Mouse (Mus musculus): ENCODE data around the gene Ttyh2. TPM values are rescaled to one million over a fixed set of nuclear protein-coding genes. Genes with fewer than 3 reads are reported as not detected.
A peak's percentile ranks its signal among the peaks of the same experiment; 100 is the strongest.
"Not testable (repeated sequence)": the region's sequence is repeated elsewhere in the genome, so short reads cannot be mapped to it uniquely, and the experiment has no call there.

The Ttyh2 gene
- polyA plus RNA-seq, 1 experiment = 12.4 TPM

DNA sequence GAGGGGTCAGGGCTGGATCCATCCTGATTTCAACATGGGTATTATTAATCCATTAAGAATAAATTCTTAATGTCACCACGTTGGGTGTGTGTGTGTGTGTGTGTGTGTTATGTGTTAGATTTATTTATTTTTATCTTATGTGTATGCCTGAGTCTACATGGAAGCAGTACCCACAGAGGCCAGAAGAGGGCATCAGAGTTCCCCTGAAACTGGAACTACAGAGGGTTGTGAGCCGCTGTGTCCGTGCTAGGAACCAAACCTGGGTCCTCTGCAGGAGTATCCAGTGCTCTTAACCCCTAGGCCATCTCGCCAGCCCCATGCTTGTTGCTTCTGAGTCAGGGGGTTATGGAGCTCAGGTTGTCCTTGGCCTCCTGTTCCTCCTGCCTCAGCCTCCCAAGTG is 25.7 kb upstream of the Ttyh2 start:
- Histone ChIP-seq H3K4me3 (ENCODE audit: insufficient read depth, low read depth, low read length) (no peak overlapping the region), H3K27ac (replicated peaks; ENCODE audit: low read depth, low read length) (no peak overlapping the region), H3K4me1 (ENCODE audit: control insufficient read depth, insufficient read depth, insufficient read length, low read length) (no peaks in the 10 kb centered on the region)

DNA sequence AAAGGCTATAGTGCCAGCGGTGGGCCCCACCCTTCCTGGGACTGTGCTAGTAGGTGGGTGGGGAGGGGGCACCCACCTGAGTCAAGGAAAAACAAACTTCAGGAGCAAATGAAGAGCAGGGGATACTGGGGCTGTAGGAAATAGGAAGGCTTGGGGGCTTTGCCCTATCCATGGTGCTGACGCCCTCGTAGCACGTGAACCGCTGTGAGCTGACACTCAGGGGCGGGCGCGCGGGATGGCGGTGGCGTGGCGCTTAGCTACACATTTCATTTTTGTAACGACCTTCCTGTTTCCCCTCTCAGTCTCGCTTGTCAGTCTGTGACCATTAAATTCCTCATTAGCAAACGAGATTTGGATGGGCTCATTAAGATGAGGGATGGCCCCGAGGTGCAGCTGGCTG is 22.7 kb upstream of the Ttyh2 start:
- no peak overlapping the region for H3K4me3 ChIP-seq (ENCODE audit: insufficient read depth, low read depth, low read length)
- no peaks in the 10 kb centered on the region for H3K4me1 ChIP-seq (ENCODE audit: control insufficient read depth, insufficient read depth, insufficient read length, low read length)
- no peak overlapping the region for H3K27ac ChIP-seq (replicated peaks; ENCODE audit: low read depth, low read length)

DNA sequence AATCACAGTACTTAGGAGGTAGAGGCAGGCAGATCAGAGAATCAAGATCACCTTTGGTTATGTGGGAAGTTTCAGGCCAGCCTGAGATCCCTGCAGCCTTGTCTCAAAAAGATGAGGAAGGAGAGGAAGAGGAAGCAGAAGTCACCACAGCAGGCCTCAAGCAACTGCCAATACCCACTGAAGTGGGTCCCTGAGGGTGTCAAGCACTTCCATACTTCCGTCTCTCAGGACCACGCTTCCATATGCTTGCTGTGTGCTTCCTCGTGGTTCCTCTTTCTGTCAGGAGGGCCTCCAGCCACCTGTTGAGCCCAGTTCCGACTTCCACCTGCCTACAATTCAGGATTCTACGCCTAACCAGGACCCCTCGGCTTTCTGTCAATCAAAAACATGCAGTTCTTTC is 21.6 kb upstream of the Ttyh2 start:
- Histone ChIP-seq H3K4me3 (ENCODE audit: insufficient read depth, low read depth, low read length) (no peak overlapping the region), H3K27ac (replicated peaks; ENCODE audit: low read depth, low read length) (no peak overlapping the region), H3K4me1 (ENCODE audit: control insufficient read depth, insufficient read depth, insufficient read length, low read length) (no peaks in the 10 kb centered on the region)

DNA sequence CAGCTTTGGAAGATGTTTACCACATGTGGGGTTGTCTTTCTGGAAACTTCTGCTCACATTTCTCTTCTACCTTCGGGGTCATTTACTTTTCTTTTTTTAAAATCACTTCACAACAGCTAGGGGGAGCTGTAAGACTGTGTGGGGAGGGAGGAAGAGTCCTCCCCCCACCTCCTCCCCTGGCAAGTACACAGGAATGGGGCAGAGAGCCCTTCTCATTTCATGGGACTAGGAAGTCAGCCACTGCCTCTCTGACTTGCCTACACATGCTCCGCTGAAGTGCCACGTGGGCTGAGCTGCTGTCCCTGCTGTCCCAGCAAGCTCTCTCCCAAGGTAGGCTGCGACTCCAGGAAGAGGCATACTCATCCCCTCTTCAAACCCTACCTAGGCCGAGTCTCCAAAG is 20.7 kb upstream of the Ttyh2 start:
- Histone ChIP-seq H3K4me3 (ENCODE audit: insufficient read depth, low read depth, low read length) (no peak overlapping the region), H3K4me1 (ENCODE audit: control insufficient read depth, insufficient read depth, insufficient read length, low read length) (no peaks in the 10 kb centered on the region), H3K27ac (replicated peaks; ENCODE audit: low read depth, low read length) (no peak overlapping the region)

DNA sequence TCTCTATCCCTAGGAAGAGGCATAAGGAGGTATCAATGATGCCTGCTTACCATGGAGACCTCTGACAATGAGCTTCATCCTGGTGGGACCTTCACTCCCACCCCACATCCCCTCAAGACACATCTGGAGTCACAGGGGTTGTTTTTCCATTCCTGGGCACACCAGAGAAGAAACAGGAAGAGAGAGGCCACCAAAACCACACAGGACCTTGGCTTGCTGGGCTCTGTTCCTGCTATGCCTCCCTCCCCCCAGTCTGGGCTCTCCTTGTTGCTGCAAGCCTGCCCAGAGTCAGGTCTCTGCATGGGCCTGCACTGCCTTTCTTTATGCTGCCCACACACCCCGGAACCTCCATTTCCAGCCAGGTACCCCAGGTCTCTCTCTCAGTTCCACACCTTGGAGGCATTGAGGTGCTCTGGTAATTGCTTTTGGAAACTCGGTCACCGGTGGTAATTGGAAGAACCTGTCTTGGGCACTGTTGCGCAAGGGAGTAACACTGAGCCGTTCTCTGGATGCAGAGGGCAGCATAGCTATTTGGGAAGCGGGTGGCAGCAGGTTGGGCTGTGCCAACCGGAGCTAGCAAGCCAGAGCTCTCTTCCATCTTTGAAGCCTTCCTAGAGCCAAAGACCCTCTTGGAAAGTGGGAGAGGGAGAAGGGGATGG is 19.8 kb upstream of the Ttyh2 start:
- no peak overlapping the region for H3K27ac ChIP-seq (replicated peaks; ENCODE audit: low read depth, low read length)
- H3K4me3 ChIP-seq (ENCODE audit: insufficient read depth, low read depth, low read length) = no peak overlapping the region
- no peaks in the 10 kb centered on the region for H3K4me1 ChIP-seq (ENCODE audit: control insufficient read depth, insufficient read depth, insufficient read length, low read length)

DNA sequence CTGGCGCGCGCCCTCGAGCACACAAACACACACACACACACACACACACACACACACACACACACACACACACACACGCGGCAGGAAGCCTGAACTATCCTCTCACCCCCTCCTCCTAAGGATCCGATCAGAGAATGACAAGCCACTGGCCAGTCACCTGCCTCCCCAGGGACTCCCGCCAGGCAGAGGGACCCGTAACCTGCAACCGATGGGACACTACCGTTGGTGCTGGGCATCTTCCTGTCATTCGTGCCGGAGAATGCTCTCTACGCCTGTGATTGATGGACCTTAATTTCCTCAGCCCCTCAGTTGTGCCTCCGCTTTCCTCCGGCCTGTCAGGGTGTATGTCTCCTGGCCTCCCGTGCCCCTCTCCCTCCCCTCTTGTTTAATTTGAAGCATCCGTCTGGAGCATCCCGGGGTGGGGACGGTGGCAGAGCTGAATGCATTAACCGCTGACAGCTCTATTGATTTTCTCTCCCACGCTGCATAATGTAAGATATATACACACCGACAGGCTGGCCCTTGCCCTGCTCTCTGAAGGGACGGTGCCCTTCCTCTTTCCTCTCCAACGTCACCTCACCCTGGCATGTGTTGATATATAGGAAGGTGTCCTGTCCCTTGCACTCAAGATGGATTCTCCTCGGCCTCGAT is 18.1 kb upstream of the Ttyh2 start:
- no peak overlapping the region for H3K4me3 ChIP-seq (ENCODE audit: insufficient read depth, low read depth, low read length)
- no peak overlapping the region for H3K27ac ChIP-seq (replicated peaks; ENCODE audit: low read depth, low read length)
- no peaks in the 10 kb centered on the region for H3K4me1 ChIP-seq (ENCODE audit: control insufficient read depth, insufficient read depth, insufficient read length, low read length)

DNA sequence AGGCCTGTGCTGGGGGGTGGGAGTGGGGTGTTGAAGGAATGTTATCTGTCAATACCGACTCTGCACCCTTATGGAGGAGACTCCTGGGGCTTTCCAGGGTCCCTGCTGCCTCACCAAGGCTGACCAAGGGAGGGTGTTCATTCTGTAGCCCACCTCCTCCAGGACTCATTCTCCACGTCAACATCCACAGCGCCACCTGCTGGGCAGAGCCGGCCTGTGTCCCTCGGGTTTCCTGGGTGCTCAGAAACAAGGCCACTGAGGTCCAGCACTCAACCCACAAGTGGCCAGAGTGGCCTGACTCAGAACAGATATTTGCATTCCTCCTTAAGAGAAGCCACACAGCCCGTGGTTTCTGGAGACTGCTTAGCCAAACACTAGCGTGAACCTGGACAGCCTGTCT is 17.5 kb upstream of the Ttyh2 start:
- Histone ChIP-seq H3K4me1 (ENCODE audit: control insufficient read depth, insufficient read depth, insufficient read length, low read length) (no peaks in the 10 kb centered on the region), H3K4me3 (ENCODE audit: insufficient read depth, low read depth, low read length) (no peak overlapping the region), H3K27ac (replicated peaks; ENCODE audit: low read depth, low read length) (no peak overlapping the region)

DNA sequence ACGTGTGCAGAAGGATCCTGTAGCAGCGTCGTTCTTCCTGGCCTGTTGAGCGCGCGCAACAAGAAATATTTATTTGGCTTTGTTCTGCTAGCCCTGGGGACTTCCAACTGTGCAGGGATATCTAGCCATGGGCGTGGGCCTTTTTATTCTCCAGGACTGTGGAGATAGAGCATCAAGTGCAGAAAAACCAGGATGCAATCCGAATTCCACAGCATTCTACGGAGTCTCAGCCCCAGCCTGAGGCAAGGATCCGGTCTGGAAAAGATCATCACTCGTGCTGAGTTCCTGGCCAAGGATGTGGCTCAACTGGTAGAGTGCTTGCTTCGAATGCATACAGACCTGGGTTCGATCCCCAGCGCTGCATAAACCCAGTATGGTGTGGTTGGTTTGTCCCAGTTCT is 13.1 kb upstream of the Ttyh2 start:
- Histone ChIP-seq H3K4me3 (ENCODE audit: insufficient read depth, low read depth, low read length) (no peak overlapping the region), H3K4me1 (ENCODE audit: control insufficient read depth, insufficient read depth, insufficient read length, low read length) (no peaks in the 10 kb centered on the region), H3K27ac (replicated peaks; ENCODE audit: low read depth, low read length) (no peak overlapping the region)

DNA sequence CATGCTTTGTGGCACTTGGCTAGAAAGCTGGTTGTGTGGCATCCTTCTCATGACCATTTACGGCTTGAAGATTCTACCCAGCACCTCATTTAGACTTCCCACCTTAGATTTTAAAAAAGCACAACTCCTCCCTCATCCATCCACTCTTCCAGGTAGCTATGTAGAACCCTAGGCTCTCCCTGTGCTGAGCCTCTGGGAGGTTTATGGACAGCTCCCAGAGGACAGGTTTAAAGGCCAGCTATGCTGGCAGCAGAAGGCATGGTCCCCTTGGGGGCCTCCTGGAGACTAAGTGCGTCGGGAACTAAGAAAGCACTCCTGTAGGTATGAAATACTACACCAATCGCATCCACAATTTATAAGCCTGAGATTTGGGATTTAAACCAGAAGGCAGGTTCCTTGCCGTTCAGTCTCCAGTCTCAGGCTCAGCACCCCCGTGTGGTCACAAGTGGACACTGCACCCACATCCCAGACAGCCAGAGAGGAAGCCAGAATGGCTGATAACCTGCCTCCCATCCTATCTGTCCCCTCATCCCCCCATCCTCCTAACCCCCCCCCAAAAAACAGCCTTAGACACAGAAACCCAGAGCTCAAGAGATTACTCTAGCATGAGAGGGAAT is 12.4 kb upstream of the Ttyh2 start:
- Histone ChIP-seq H3K4me3 (ENCODE audit: insufficient read depth, low read depth, low read length) (no peak overlapping the region), H3K27ac (replicated peaks; ENCODE audit: low read depth, low read length) (no peak overlapping the region), H3K4me1 (ENCODE audit: control insufficient read depth, insufficient read depth, insufficient read length, low read length) (no peaks in the 10 kb centered on the region)

DNA sequence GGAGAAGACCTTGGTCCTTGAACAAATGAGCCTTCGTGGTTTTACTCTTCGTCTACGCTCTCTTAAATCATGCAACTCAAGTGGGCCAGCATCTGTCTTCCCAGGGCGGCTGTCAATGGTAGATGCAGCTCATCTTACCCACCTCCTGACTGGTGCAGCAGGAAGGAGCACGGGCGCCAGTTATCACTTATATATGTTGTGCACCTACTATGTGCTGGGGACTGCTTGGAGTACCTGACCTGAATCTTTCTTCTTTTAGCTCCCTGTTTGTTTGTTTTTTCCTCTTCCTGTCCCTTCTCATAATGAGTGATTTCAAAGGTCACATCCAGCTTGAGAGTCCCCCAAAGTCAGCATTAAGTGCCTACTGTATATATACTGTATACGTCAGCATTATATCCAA is 11.1 kb upstream of the Ttyh2 start:
- Histone ChIP-seq H3K4me3 (ENCODE audit: insufficient read depth, low read depth, low read length) (no peak overlapping the region), H3K27ac (replicated peaks; ENCODE audit: low read depth, low read length) (no peak overlapping the region), H3K4me1 (ENCODE audit: control insufficient read depth, insufficient read depth, insufficient read length, low read length) (no peaks in the 10 kb centered on the region)

DNA sequence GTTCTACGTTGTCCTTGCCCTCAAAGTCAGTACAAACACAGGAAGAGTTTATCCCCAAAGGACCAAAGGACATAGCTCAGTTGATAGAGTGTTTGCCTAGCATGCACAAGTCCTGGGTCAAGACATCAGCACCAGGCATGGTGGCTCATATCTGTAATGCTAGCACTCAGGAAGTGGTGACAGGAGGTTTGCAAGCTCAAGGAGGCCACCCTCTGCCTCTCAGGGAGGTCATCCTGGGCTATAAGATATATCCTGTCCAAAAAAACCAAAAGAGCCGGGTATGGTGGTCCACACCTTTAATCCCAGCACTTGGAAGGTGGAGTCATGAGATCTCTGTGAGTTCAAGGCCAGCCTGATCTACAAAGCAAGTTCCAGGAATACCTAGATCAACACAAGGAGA is 9.8 kb upstream of the Ttyh2 start:
- no peak overlapping the region for H3K4me3 ChIP-seq (ENCODE audit: insufficient read depth, low read depth, low read length)
- H3K4me1 ChIP-seq (ENCODE audit: control insufficient read depth, insufficient read depth, insufficient read length, low read length) = peaks cover 4% of the 10 kb centered on the region; the same call in 1 of the 2 replicates
- H3K27ac ChIP-seq (replicated peaks; ENCODE audit: low read depth, low read length) = no peak overlapping the region

DNA sequence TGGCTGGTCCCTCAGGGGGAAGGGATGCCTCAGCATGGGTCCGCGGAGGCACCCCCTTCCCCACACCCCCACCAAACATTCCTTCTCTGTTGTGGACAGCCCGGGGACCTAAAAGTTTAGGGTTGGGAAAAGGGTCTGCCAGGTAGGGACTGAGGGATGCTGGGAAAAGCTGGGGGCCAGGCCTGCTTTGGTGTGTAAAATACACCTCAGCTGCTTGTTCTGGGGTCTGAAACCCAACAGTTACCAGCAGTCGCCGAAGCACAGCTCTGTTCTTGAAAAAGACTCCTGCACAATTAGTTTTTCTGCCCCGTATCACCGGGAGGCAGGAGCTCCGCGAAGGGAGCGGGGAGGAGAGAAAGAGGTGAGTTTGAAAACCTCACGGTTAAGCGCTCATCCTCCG is 8.4 kb upstream of the Ttyh2 start:
- Histone ChIP-seq H3K27ac (replicated peaks; ENCODE audit: low read depth, low read length) (no peak overlapping the region), H3K4me3 (ENCODE audit: insufficient read depth, low read depth, low read length) (no peak overlapping the region), H3K4me1 (ENCODE audit: control insufficient read depth, insufficient read depth, insufficient read length, low read length) (peaks cover 8% of the 10 kb centered on the region; the same call in 1 of the 2 replicates)

DNA sequence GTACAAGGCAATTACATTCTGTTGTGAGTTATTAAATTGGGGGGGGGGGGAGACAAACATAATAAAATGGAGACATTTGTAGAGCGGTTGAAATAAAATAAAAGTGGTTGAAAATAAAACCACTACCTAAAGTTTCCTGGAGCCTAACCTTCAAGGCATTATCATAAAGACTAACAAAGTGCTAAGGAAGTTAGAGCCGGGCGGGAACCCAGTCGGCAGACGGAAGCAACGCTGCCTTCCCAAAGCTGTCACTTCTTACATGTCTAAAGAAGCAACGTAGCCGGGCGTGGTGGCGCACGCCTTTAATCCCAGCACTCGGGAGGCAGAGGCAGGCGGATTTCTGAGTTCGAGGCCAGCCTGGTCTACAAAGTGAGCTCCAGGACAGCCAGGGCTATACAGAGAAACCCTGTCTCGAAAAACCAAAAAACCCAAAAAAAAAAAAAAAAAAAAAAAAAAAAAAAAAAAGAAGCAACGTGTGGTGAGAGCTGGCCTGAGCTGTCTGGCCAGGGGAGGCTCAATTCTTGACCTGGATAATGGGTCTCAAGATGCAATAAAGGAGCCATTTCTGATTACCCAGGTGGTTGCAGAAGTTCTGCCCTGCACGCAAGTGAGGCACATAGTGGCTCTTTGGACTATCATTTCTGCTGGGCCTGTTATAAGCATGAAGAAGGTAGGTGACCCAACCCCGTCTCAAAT is 7.8 kb upstream of the Ttyh2 start:
- Histone ChIP-seq H3K4me1 (ENCODE audit: control insufficient read depth, insufficient read depth, insufficient read length, low read length) (peaks cover 8% of the 10 kb centered on the region; the same call in 1 of the 2 replicates), H3K27ac (replicated peaks; ENCODE audit: low read depth, low read length) (no peak overlapping the region), H3K4me3 (ENCODE audit: insufficient read depth, low read depth, low read length) (no peak overlapping the region)

DNA sequence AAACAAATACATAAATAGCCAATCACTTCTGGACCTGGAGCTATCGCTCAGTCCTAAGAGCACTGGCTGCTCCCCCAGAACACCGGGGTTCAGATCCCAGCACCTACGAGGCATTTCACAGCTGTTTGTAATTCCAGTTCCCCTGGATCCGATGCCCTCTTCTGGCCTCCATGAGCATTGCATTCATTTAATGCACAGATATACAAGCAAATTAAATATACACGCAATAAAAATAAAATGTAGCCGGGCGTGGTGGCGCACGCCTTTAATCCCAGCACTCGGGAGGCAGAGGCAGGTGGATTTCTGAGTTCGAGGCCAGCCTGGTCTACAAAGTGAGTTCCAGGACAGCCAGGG is 7.3 kb upstream of the Ttyh2 start:
- H3K4me3 ChIP-seq (ENCODE audit: insufficient read depth, low read depth, low read length); H3K4me1 ChIP-seq (ENCODE audit: control insufficient read depth, insufficient read depth, insufficient read length, low read length); H3K27ac ChIP-seq (replicated peaks; ENCODE audit: low read depth, low read length): not testable (repeated sequence)

DNA sequence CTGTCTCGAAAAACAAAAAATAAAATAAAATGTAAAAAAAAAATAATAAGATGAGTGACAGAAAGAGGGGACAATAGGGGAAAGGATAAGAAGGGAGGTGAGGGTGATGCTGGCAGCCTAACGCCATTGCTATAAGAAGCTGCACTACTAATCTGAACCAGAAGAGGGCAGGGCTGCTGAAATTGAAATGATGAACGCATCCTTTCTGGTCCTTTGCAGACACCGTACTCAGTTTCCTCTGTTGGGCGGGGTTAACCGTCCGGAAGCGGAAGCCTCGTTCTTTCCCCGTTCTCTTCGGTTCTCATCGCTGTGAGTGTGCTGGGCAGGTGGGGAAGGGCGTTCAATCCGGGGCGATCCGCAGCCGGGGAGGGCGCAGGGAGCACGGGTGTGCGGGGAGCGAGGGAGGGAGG is 6.9 kb upstream of the Ttyh2 start, which contains the start of gene Rpl38:
Rpl38 (plus strand) TSS at position 224 of the 410 bp plus-strand sequence.
- peak within 1 kb of the TSS; percentile 32 for H3K27ac ChIP-seq (replicated peaks; ENCODE audit: low read depth, low read length)
- peaks cover 8% of the 10 kb centered on the region; the same call in 1 of the 2 replicates for H3K4me1 ChIP-seq (ENCODE audit: control insufficient read depth, insufficient read depth, insufficient read length, low read length)
- H3K4me3 ChIP-seq (ENCODE audit: insufficient read depth, low read depth, low read length) = peak within 1 kb of the TSS; percentile 83

All from brown adipose tissue, adult 24 weeks (tissue).